Mouse (Mus musculus) left cerebral cortex, adult 18-20 months (tissue): ENCODE measurements around the gene Adamtsl4. TPM values are rescaled to one million over a fixed set of nuclear protein-coding genes. Genes with fewer than 3 reads are reported as not detected.

ENCODE experiments used
- DNase-seq, 2 experiments: peaks; one replicate each; pipeline ENCODE4 v3.0.0; 2021 to 2022; ENCODE audit warnings: low spot score in 2 of 2, mixed read lengths in 1 of 2
- microRNA-seq, 2 experiments: library from miRNA; unstranded; fragments of <30 nt; microRNA quantifications; one replicate each; pipeline ENCODE4 v1.2.0; 2021
- total RNA-seq, 2 experiments: library from RNA; stranded (reverse); gene quantifications; 2 replicates each; pipeline ENCODE4 v1.2.3; 2021

The Adamtsl4 gene
- total RNA-seq, 2 experiments from 2014 or later = 4.4 to 8.2 TPM

- DNase-seq = no peak
These were observed 42.1 kb downstream of the Adamtsl4 start for GRCm38 (mm10) chr3:95645313-95646235.

- no peak for DNase-seq
These were observed 44.6 kb downstream of the Adamtsl4 start for GRCm38 (mm10) chr3:95643097-95643496.

- no peak for DNase-seq
These were observed 48.0 kb downstream of the Adamtsl4 start for GRCm38 (mm10) chr3:95639694-95640093.

GRCm38 (mm10) chr3:95636072-95636471, 51.6 kb downstream of the Adamtsl4 start:
- DNase-seq = no peak

- no peak for DNase-seq
These were observed 52.1 kb downstream of the Adamtsl4 start for GRCm38 (mm10) chr3:95635636-95636035.

- DNase-seq = no peak
These were observed 54.8 kb downstream of the Adamtsl4 start for GRCm38 (mm10) chr3:95632648-95633588.

GRCm38 (mm10) chr3:95631304-95631703, 56.4 kb downstream of the Adamtsl4 start:
- DNase-seq = no peak

- no peak for DNase-seq
These were observed 56.9 kb downstream of the Adamtsl4 start for GRCm38 (mm10) chr3:95630856-95631255.

GRCm38 (mm10) chr3:95629755-95630154, 58.0 kb downstream of the Adamtsl4 start:
- peak; percentile 72 to 76 for DNase-seq

GRCm38 (mm10) chr3:95627763-95628162, 60.0 kb downstream of the Adamtsl4 start:
- DNase-seq = peak; percentile 79 to 85

Small RNAs within 50 kb of the gene (microRNA-seq; reads per million reads assigned to microRNA genes)
- gene Mir7014 = 0 reads per million in 2 experiments

Other genes with a start within 250 kb of the Adamtsl4 start
- gene Ctsk, start 188.7 kb downstream of the Adamtsl4 start, total RNA-seq = 1 to 10 TPM; 4.0 to 4.2 TPM
- gene Ctss, start 161.1 kb downstream of the Adamtsl4 start, total RNA-seq = 10 to 100 TPM; 67.5 to 69.8 TPM
- gene Hormad1, start 128.2 kb downstream of the Adamtsl4 start, total RNA-seq = not detected
- 10 to 100 TPM; 18.6 to 20.4 TPM for gene Golph3l, start 99.0 kb downstream of the Adamtsl4 start, total RNA-seq
- 100 to 1,000 TPM; 351 to 360 TPM for gene Ensa, start 62.9 kb downstream of the Adamtsl4 start, total RNA-seq
- 10 to 100 TPM; 59.7 to 64.1 TPM for gene Mcl1, start 29.1 kb downstream of the Adamtsl4 start, total RNA-seq
- 10 to 100 TPM; 11.2 to 14.2 TPM for gene Ecm1, start 51.7 kb upstream of the Adamtsl4 start, total RNA-seq
- gene Tars2, start 72.3 kb upstream of the Adamtsl4 start, total RNA-seq = 10 to 100 TPM; 37.1 to 39.4 TPM
- gene Rprd2, start 130.9 kb upstream of the Adamtsl4 start, total RNA-seq = 10 to 100 TPM; 64.4 to 64.7 TPM
- gene Prpf3, start 168.0 kb upstream of the Adamtsl4 start, total RNA-seq = 10 to 100 TPM; 30.1 to 32.8 TPM
- 100 to 1,000 TPM; 163 to 166 TPM for gene Mrps21, start 183.6 kb upstream of the Adamtsl4 start, total RNA-seq
- gene Ciart, start 194.3 kb upstream of the Adamtsl4 start, total RNA-seq = 10 to 100 TPM; 10.0 to 17.0 TPM
- gene BC028528, start 204.1 kb upstream of the Adamtsl4 start, total RNA-seq = 1 to 10 TPM; 3.6 to 6.3 TPM
- 10 to 100 TPM; 62.7 to 64.4 TPM for gene Aph1a, start 206.1 kb upstream of the Adamtsl4 start, total RNA-seq
- 1 to 10 TPM; 6.0 to 7.8 TPM for gene Car14, start 216.8 kb upstream of the Adamtsl4 start, total RNA-seq
- gene Anp32e, start 241.3 kb upstream of the Adamtsl4 start, total RNA-seq = 100 to 1,000 TPM in 1 of 2 experiments, 10 to 100 TPM in 1; 95.1 to 109 TPM